8 mouse cellular contexts compared by ENCODE assay signal in genomic region chr6:86523755-86524434, GRCm38 (mm10). TPM values are rescaled to one million over a fixed set of nuclear protein-coding genes. Genes with fewer than 3 reads are reported as not detected.
DNase-seq lines count a peak whose midpoint lies in the region; ATAC-seq and TF ChIP-seq lines count a peak whose summit lies in the region.

No protein-coding gene starts in this region.

- peaks cover 34% of the 10 kb centered on the region for H3K36me3 ChIP-seq in heart, embryonic 10.5 days
- peaks cover 23% of the 10 kb centered on the region for H3K36me3 ChIP-seq in ES-Bruce4 (ENCODE audit: control insufficient read depth, insufficient read depth, low read length, poor library complexity, severe bottlenecking)
- H3K36me3 ChIP-seq in hindbrain, embryonic 16.5 days (ENCODE audit: control insufficient read depth, insufficient read depth, low read length) = 0 out of 2 replicates have a peak, but pooled peaks cover 2% of the 10 kb centered on the region
- peaks cover 5% of the 10 kb centered on the region; the same call in 1 of the 2 replicates for H3K36me3 ChIP-seq in lung, embryonic 15.5 days
- peaks cover 6% of the 10 kb centered on the region; the same call in 1 of the 2 replicates for H3K36me3 ChIP-seq in stomach, embryonic 14.5 days (ENCODE audit: control insufficient read depth, insufficient read depth, low read length)

- H3K4me3 ChIP-seq in heart, embryonic 10.5 days = peak overlapping the region; percentile 88
- H3K4me3 ChIP-seq in ES-Bruce4 (ENCODE audit: low read depth, low read length) = peak overlapping the region; percentile 86
- H3K4me3 ChIP-seq in hindbrain, embryonic 16.5 days (ENCODE audit: low read length) = peak overlapping the region; percentile 81
- H3K4me3 ChIP-seq in lung, embryonic 15.5 days = peak overlapping the region; percentile 70
- H3K4me3 ChIP-seq in stomach, embryonic 14.5 days (ENCODE audit: low read depth, low read length) = peak overlapping the region; percentile 88

- no peak for ATAC-seq in hindbrain, embryonic 16.5 days
- no peak for ATAC-seq in lung, embryonic 15.5 days (ENCODE audit: borderline replicate concordance, extremely low read depth, low FRiP score, low TSS enrichment)
- no peak for ATAC-seq in stomach, embryonic 14.5 days (ENCODE audit: insufficient number of reproducible peaks, insufficient read depth, low FRiP score, low read depth)

- peak overlapping the region; percentile 83 for H3K9ac ChIP-seq in ES-Bruce4 (ENCODE audit: low read depth, poor library complexity, severe bottlenecking)
- H3K9ac ChIP-seq in hindbrain, embryonic 16.5 days (ENCODE audit: low read depth, low read length) = peak overlapping the region; percentile 84
- peak overlapping the region; percentile 97 for H3K9ac ChIP-seq in lung, embryonic 15.5 days
- peak overlapping the region; percentile 92 for H3K9ac ChIP-seq in stomach, embryonic 14.5 days (replicated peaks; ENCODE audit: low read depth, low read length)

- H3K9me3 ChIP-seq in heart, embryonic 10.5 days = no peaks in the 10 kb centered on the region
- H3K9me3 ChIP-seq in ES-Bruce4 (replicated peaks; ENCODE audit: control insufficient read depth, insufficient read depth, low read length, poor library complexity, severe bottlenecking) = no peaks in the 10 kb centered on the region
- no peaks in the 10 kb centered on the region for H3K9me3 ChIP-seq in hindbrain, embryonic 16.5 days (ENCODE audit: control insufficient read depth, low read length)
- no peaks in the 10 kb centered on the region for H3K9me3 ChIP-seq in lung, embryonic 15.5 days
- no peaks in the 10 kb centered on the region for H3K9me3 ChIP-seq in stomach, embryonic 14.5 days (ENCODE audit: control insufficient read depth, low read depth, low read length)

- TF ChIP-seq CTCF in ES-Bruce4 (IDR thresholded peaks at IDR 0.05; ENCODE audit: low read depth, low read length) = no peak

- H3K27ac ChIP-seq in heart, embryonic 10.5 days = peak overlapping the region; percentile 99
- peak overlapping the region; percentile 66 for H3K27ac ChIP-seq in ES-Bruce4 (ENCODE audit: insufficient read depth, low read length)
- H3K27ac ChIP-seq in hindbrain, embryonic 16.5 days (ENCODE audit: low read depth, low read length) = peak overlapping the region; percentile 80
- peak overlapping the region; percentile 100 for H3K27ac ChIP-seq in lung, embryonic 15.5 days
- peak overlapping the region; percentile 100 for H3K27ac ChIP-seq in stomach, embryonic 14.5 days (ENCODE audit: low read length)

- intact Hi-C loops in heart, postnatal 36 days (cut with DNase I) = loop anchor here (2.0 kb wide), 2 partner anchors 17 to 29 kb away; no protein-coding TSS in a partner anchor

- no peaks in the 10 kb centered on the region for H3K27me3 ChIP-seq in heart, embryonic 10.5 days (ENCODE audit: insufficient read depth, poor library complexity, severe bottlenecking)
- no peaks in the 10 kb centered on the region for H3K27me3 ChIP-seq in ES-Bruce4 (ENCODE audit: control insufficient read depth, insufficient read depth, low read length, poor library complexity, severe bottlenecking)
- H3K27me3 ChIP-seq in hindbrain, embryonic 16.5 days (replicated peaks; ENCODE audit: control insufficient read depth, insufficient read depth, low read length) = no peaks in the 10 kb centered on the region
- H3K27me3 ChIP-seq in lung, embryonic 15.5 days = no peaks in the 10 kb centered on the region
- no peaks in the 10 kb centered on the region for H3K27me3 ChIP-seq in stomach, embryonic 14.5 days (ENCODE audit: control insufficient read depth, insufficient read depth, low read length)

- H3K4me2 ChIP-seq in hindbrain, embryonic 16.5 days (ENCODE audit: low read length) = peak overlapping the region; percentile 70
- H3K4me2 ChIP-seq in lung, embryonic 15.5 days = peak overlapping the region; percentile 86
- H3K4me2 ChIP-seq in stomach, embryonic 14.5 days (replicated peaks; ENCODE audit: low read depth, low read length) = peak overlapping the region; percentile 55

- H3K4me1 ChIP-seq in heart, embryonic 10.5 days = peaks cover 27% of the 10 kb centered on the region
- peaks cover 4% of the 10 kb centered on the region for H3K4me1 ChIP-seq in ES-Bruce4 (ENCODE audit: control insufficient read depth, insufficient read depth, low read length)
- peaks cover 22% of the 10 kb centered on the region for H3K4me1 ChIP-seq in hindbrain, embryonic 16.5 days (ENCODE audit: control insufficient read depth, insufficient read depth, low read depth, low read length)
- peaks cover 25% of the 10 kb centered on the region for H3K4me1 ChIP-seq in lung, embryonic 15.5 days
- H3K4me1 ChIP-seq in stomach, embryonic 14.5 days (ENCODE audit: control insufficient read depth, insufficient read depth, low read length) = 0 out of 2 replicates have a peak, but pooled peaks cover 6% of the 10 kb centered on the region

- TF ChIP-seq POLR2A in ES-Bruce4 (IDR thresholded peaks at IDR 0.05; ENCODE audit: insufficient read depth, low read length) = no peak

- no peak for DNase-seq in heart, embryonic 10.5 days (ENCODE audit: low spot score)
- no peak for DNase-seq in heart, postnatal 36 days
- peak; percentile 49 for DNase-seq in embryo, embryonic 11 days
- no peak for DNase-seq in gastrocnemius, adult 8-10 months (ENCODE audit: low spot score in 2 of 2)

- TF ChIP-seq EP300 in ES-Bruce4 (IDR thresholded peaks at IDR 0.05; ENCODE audit: insufficient read depth, low read depth, low read length) = no peak

- under 1% methylated on average over 15 of the region's 15 CpGs for WGBS in heart, embryonic 10.5 days
- WGBS in hindbrain, embryonic 16.5 days = under 1% methylated on average over 15 of the region's 15 CpGs
- WGBS in lung, embryonic 15.5 days = 0% methylated on average over 15 of the region's 15 CpGs
- WGBS in stomach, embryonic 14.5 days = under 1% methylated on average over 15 of the region's 15 CpGs

RNA-seq across cellular contexts. Expression of gene Pcbp1, which starts 2.2 kb away (rescaled TPM):
- polyA plus RNA-seq in heart, embryonic 10.5 days (2016; fragmentation: Nextera tagmentation; extraction: Ambion mirVana) = 411 and 428 TPM in 2 replicates
- total RNA-seq in heart, postnatal 36 days (2021) = 100 to 1,000 TPM; 147 to 159 TPM
- polyA plus RNA-seq in ES-Bruce4 (2011; ENCODE audit: insufficient read depth, insufficient read length, low read depth, missing spikeins) = 328 and 331 TPM in 2 replicates
- polyA plus RNA-seq in hindbrain, embryonic 16.5 days (2015; fragmentation: Nextera tagmentation; extraction: Ambion mirVana) = 123 and 163 TPM in 2 replicates
- 554 and 556 TPM in 2 replicates for polyA plus RNA-seq in lung, embryonic 15.5 days (2015; fragmentation: Nextera tagmentation; extraction: Ambion mirVana)
- polyA plus RNA-seq in stomach, embryonic 14.5 days (2014; fragmentation: Nextera tagmentation; extraction: Ambion mirVana) = 230 and 234 TPM in 2 replicates
- total RNA-seq in gastrocnemius, adult 8-10 months (2022) = 100 to 1,000 TPM; 114 to 149 (median 126) TPM
